Mouse (Mus musculus) C2C12 (cell line): Measurements from ENCODE around the gene Kirrel3.

Experiments
- CEBPB ChIP-seq: IDR thresholded peaks from one replicate; pipeline ENCODE4 v1.6.1; 2011; ENCODE audit warnings: low read depth, mild to moderate bottlenecking, control low read depth, moderate library complexity
- CTCF ChIP-seq: IDR thresholded peaks from one replicate; pipeline ENCODE4 v1.5.1; 2011; ENCODE audit not compliant: control insufficient read depth, insufficient read depth, insufficient read length
- FOSL1 ChIP-seq: IDR thresholded peaks from one replicate; pipeline ENCODE4 v1.8.0; 2011; ENCODE audit warnings: mild to moderate bottlenecking, low read length; ENCODE audit not compliant: poor library complexity, insufficient read depth, severe bottlenecking
- MAX ChIP-seq: IDR thresholded peaks from one replicate; pipeline ENCODE4 v1.6.1; 2011; ENCODE audit warnings: mild to moderate bottlenecking, control low read depth
- USF1 ChIP-seq: IDR thresholded peaks from one replicate; pipeline ENCODE4 v1.6.1; 2011; ENCODE audit warnings: low read depth, mild to moderate bottlenecking, control low read depth, moderate library complexity

DNA sequence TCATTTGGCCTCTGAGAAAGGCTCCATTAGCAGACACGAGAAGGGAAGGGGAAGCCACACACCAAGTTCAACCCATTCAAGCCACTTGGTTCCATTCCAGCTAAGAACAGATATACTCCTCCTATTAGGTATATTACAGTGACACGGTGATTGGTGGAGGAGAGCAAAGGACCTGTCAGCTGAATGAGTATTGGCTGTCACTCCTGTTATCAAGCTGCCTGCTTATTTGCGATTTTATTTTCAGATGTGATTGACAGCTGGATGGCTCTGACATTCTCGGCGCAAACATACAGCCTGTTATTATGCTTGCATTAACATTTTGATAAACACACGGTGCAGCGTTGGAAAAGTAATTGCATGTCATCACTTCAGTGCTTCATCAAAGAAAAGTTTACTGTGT is 118.1 kb downstream of the Kirrel3 start:
- TF ChIP-seq CTCF (no peak), CEBPB (no peak), MAX (no peak), FOSL1 (no peak), USF1 (no peak)
